Mouse (Mus musculus) embryonic facial prominence, embryonic 10.5 days (tissue): ENCODE data around the gene Ppia. TPM values are rescaled to one million over a fixed set of nuclear protein-coding genes. Genes with fewer than 3 reads are reported as not detected.
"Not testable (repeated sequence)": the region's sequence is repeated elsewhere in the genome, so short reads cannot be mapped to it uniquely, and the experiment has no call there.

Source experiments
- DNase-seq: peaks from one replicate; pipeline ENCODE4 v3.0.0-alpha.2; 2017; ENCODE audit warnings: low spot score
- H3K27ac ChIP-seq: fragments of 300-500 bp; sonication (generic); replicated peaks from 2 replicates; pipeline ENCODE4 v1.5.1; 2016; ENCODE audit warnings: mild to moderate bottlenecking
- H3K27me3 ChIP-seq: fragments of 300-500 bp; sonication (generic); replicated peaks from 2 replicates; pipeline ENCODE4 v1.6.1; 2016; ENCODE audit warnings: low read depth, mild to moderate bottlenecking; ENCODE audit not compliant: poor library complexity, severe bottlenecking
- H3K36me3 ChIP-seq: fragments of 300-500 bp; sonication (generic); replicated peaks from 2 replicates; pipeline ENCODE4 v1.6.1; 2016; ENCODE audit warnings: mild to moderate bottlenecking, moderate library complexity
- H3K4me1 ChIP-seq: fragments of 300-500 bp; sonication (generic); 2 replicates; pipeline ENCODE4 v1.6.1; 2016
- H3K4me3 ChIP-seq: fragments of 300-500 bp; sonication (generic); 2 replicates; pipeline ENCODE4 v1.5.1; 2016; ENCODE audit warnings: mild to moderate bottlenecking, moderate library complexity
- H3K9me3 ChIP-seq: fragments of 300-500 bp; sonication (generic); 2 replicates; pipeline ENCODE4 v1.6.1; 2016; ENCODE audit warnings: mild to moderate bottlenecking
- WGBS: fragments of 180-500 bp; shearing (Covaris S2); methylation state at CpG from one replicate; pipeline ENCODE4 v1.1.7; 2016; 5-methylcytosine and 5-hydroxymethylcytosine counted together
- microRNA-seq: library from miRNA; unstranded; fragments of <30 nt; microRNA quantifications from one replicate; pipeline ENCODE4, GENCODE M21; 2017
- polyA plus RNA-seq: library from polyadenylated mRNA; unstranded; fragments of >200 nt; fragmentation: Nextera tagmentation; extraction: Ambion mirVana; gene quantifications from 2 replicates; pipeline ENCODE4 v1.2.1, GENCODE M21; 2016

Ppia gene
- polyA plus RNA-seq, 1 experiment from 2014 or later, result 6,156 TPM

DNA sequence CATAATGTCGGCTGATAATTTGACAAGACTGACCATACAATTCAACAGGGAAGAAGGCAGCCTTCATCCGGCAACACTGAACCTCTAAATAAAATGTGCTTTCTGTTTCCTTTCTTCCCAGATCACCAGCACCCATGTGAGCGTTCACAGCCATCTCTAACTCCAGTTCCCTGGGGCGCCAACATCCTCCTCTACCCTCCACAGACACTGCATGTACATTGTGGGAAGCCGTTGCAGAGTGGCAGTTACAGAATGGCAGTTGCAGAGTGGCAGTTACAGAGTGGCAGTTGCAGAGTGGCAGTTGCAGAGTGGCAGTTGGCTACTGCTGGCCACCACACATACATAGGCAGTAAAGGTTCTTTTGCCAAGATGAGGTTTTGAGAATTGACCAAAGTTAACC lies 32.9 kb downstream of the Ppia start:
- WGBS, result 92% methylated on average over 5 of the region's 5 CpGs

DNA sequence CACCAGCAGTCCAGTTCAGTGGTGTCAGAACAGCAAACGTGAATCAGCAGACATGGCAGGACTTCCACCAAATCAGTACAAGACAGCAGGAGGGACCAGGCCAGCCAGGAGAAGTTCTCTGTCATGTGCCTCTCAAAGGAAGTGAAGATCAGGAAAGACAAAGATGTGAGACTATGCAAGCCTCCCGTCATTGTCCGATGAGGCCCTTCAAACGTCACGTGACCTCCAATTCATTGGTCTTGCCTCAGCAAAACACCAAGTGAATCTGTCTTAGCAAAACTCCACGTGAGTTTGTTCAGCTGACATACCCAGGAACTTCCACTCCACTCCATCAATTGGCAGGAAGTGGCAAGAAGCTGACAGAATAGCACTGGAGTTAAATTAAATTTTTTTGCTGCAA lies 40.8 kb downstream of the Ppia start:
- no peaks in the 10 kb centered on the region for H3K27me3 ChIP-seq
- H3K4me1 ChIP-seq, result no peaks in the 10 kb centered on the region
- DNase-seq, result no peak
- no peak overlapping the region for H3K4me3 ChIP-seq
- WGBS, result 89% methylated on average over 6 of the region's 6 CpGs
- H3K36me3 ChIP-seq, result no peaks in the 10 kb centered on the region
- no peaks in the 10 kb centered on the region for H3K9me3 ChIP-seq
- no peak overlapping the region for H3K27ac ChIP-seq

More for the DNA sequence above, 32.9 kb downstream of the Ppia start:
- not testable (repeated sequence) for H3K9me3 ChIP-seq, H3K36me3 ChIP-seq, H3K27ac ChIP-seq, H3K27me3 ChIP-seq, H3K4me3 ChIP-seq, DNase-seq, H3K4me1 ChIP-seq

DNA sequence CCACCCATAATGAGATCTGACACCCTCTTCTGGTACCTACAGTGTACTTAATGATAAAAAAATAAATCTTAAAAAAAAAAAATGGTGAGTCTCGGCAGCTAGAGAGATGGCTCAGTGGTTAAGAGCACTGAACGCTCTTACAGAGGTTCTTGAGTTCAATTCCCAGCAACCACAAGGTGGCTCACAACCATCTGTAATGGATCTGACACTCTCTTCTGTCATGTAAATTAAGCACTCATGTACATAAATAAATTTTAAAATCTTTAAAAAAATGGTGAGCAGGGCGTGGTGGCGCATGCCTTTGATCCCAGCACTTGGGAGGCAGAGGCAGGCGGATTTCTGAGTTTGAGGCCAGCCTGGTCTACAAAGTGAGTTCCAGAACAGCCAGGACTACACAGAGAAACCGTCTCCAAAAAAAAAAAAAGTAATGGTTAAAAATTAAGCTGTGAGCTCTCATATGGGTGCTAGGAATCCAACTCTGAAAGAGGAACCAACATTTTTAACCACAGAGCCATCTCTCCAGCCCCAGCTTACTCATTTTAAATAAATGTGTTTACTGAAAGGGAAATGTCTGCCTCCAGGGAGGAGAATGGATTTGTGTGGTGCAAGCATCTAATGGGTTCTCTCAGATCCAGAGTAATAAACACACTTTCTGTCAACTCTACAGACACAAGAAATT lies 48.1 kb downstream of the Ppia start:
- DNase-seq, result no peak
- H3K36me3 ChIP-seq, result peaks cover 44% of the 10 kb centered on the region
- no peaks in the 10 kb centered on the region for H3K4me1 ChIP-seq
- no peak overlapping the region for H3K27ac ChIP-seq
- no peak overlapping the region for H3K4me3 ChIP-seq
- H3K27me3 ChIP-seq, result no peaks in the 10 kb centered on the region
- H3K9me3 ChIP-seq, result no peaks in the 10 kb centered on the region
- 89% methylated on average over 6 of the region's 6 CpGs for WGBS

DNA sequence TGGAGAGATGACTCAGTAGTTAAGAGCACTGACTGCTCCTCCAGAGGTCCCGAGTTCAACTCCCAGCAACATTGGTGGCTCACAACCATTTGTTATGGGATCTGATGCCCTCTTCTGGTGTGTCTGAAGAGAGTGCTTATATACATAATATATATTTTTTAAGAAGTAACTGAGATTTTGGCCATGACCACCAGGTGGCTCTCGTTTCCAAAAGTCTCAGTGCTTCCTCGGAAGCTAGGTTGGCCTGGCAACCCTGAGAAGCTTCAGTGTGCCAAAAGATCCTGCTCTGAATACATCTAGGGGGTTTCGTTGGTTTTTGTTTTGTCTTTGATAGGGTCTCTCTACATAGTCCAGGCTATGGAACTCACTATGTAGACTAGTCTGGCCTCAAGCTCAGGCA lies 49.9 kb downstream of the Ppia start:
- peaks cover 59% of the 10 kb centered on the region for H3K36me3 ChIP-seq
- 0 out of 2 replicates have a peak, but pooled peaks cover 7% of the 10 kb centered on the region for H3K4me1 ChIP-seq
- 41% methylated on average over 4 of the region's 4 CpGs for WGBS
- peak; percentile 65 for DNase-seq
- no peaks in the 10 kb centered on the region for H3K27me3 ChIP-seq
- no peak overlapping the region for H3K4me3 ChIP-seq
- no peaks in the 10 kb centered on the region for H3K9me3 ChIP-seq
- no peak overlapping the region for H3K27ac ChIP-seq

DNA sequence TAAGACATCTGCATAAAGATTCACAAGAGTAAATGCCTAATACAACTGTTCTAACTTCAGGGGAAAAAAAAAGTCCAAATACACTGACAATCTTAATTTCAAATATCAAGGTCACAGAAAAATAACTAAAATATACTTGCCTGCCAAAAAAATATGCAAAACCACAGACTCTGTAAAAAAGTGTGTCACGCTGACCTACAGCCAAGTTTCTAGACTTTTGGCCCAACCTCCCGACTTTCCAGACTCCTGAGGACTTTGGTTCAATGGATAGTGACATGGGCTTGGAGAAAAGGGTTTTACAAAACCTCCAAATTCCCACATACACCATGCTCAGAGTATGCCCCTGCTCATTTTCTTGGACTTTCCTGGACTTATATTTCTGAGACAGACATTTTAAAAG lies 53.3 kb downstream of the Ppia start:
- peaks cover 88% of the 10 kb centered on the region for H3K36me3 ChIP-seq
- 89% methylated on average over 2 of the region's 2 CpGs for WGBS
- H3K27ac ChIP-seq, result no peak overlapping the region
- no peaks in the 10 kb centered on the region for H3K9me3 ChIP-seq
- no peak overlapping the region for H3K4me3 ChIP-seq
- DNase-seq, result no peak
- H3K4me1 ChIP-seq, result peaks cover 41% of the 10 kb centered on the region
- no peaks in the 10 kb centered on the region for H3K27me3 ChIP-seq

Small RNAs within 50 kb of the gene (microRNA-seq; reads per million reads assigned to microRNA genes)
- gene Mir7651, result not detected

Other genes with a start within 250 kb of the Ppia start
- 0.20 and 0.57 TPM in 2 replicates for gene A730071L15Rik, start 215.4 kb upstream of the Ppia start, polyA plus RNA-seq
- gene Nudcd3, start 215.0 kb upstream of the Ppia start, polyA plus RNA-seq, result 51.9 and 55.6 TPM in 2 replicates
- gene Npc1l1, start 185.3 kb upstream of the Ppia start, polyA plus RNA-seq, result 0.04 TPM in 1 of 2 replicates, not detected in the other
- gene Ddx56, start 147.7 kb upstream of the Ppia start, polyA plus RNA-seq, result 128 and 143 TPM in 2 replicates
- 118 and 123 TPM in 2 replicates for gene Tmed4, start 140.6 kb upstream of the Ppia start, polyA plus RNA-seq
- gene Ogdh, start 123.8 kb upstream of the Ppia start, polyA plus RNA-seq, result 108 and 114 TPM in 2 replicates
- 13.1 and 13.6 TPM in 2 replicates for gene Zmiz2, start 26.4 kb upstream of the Ppia start, polyA plus RNA-seq
- 746 and 786 TPM in 2 replicates for gene H2afv, start 29.0 kb downstream of the Ppia start, polyA plus RNA-seq
- gene Purb, start 60.5 kb downstream of the Ppia start, polyA plus RNA-seq, result 17.5 and 17.7 TPM in 2 replicates
- gene Myo1g, start 105.5 kb downstream of the Ppia start, polyA plus RNA-seq, result 0.75 and 1.1 TPM in 2 replicates
- gene Ccm2, start 131.4 kb downstream of the Ppia start, polyA plus RNA-seq, result 109 and 114 TPM in 2 replicates
- 9.8 and 10.5 TPM in 2 replicates for gene Nacad, start 190.6 kb downstream of the Ppia start, polyA plus RNA-seq
- 66.9 and 74.2 TPM in 2 replicates for gene Tbrg4, start 210.6 kb downstream of the Ppia start, polyA plus RNA-seq
- gene Wap, start 223.2 kb downstream of the Ppia start, polyA plus RNA-seq, result not detected in 2 replicates
- 5.0 and 5.1 TPM in 2 replicates for gene Ramp3, start 243.1 kb downstream of the Ppia start, polyA plus RNA-seq